Mouse (Mus musculus): ENCODE measurements at regions not wholly inside any gene's neighbourhood (a gene's known extent, or its start where the extent isn't known, plus 50 kb on each side); places are given as distances from the start of the nearest gene placed in this dataset.

- TF ChIP-seq EP300 (IDR thresholded peaks at IDR 0.05; ENCODE audit: low read depth) (no peak), CTCF (IDR thresholded peaks at IDR 0.05; ENCODE audit: low read depth) (no peak)
These were observed 79.7 kb upstream of the Spdye4c start for GRCm38 (mm10) chr2:128511291-128511690.
